Mouse (Mus musculus) spleen, adult 18-20 months (tissue): ENCODE measurements around the gene Carmil1.

Experiments used
- DNase-seq, 2 experiments: peaks; one replicate each; pipeline ENCODE4 v3.0.0; 2022; ENCODE audit warnings: mixed read lengths in 2 of 2

Carmil1 gene

GRCm38 (mm10) chr13:24199861-24200543 lies 80.6 kb downstream of the Carmil1 start:
- no peak for DNase-seq

- no peak for DNase-seq
These were observed 82.1 kb downstream of the Carmil1 start for GRCm38 (mm10) chr13:24198396-24198924.

GRCm38 (mm10) chr13:24195371-24195770 lies 85.2 kb downstream of the Carmil1 start:
- no peak for DNase-seq

- DNase-seq: no peak
These were observed 86.6 kb downstream of the Carmil1 start for GRCm38 (mm10) chr13:24194018-24194417.

- DNase-seq: no peak
These were observed 89.5 kb downstream of the Carmil1 start for GRCm38 (mm10) chr13:24190875-24191663.

- DNase-seq: no peak
These were observed 93.6 kb downstream of the Carmil1 start for GRCm38 (mm10) chr13:24187026-24187425.

- no peak for DNase-seq
These were observed 95.0 kb downstream of the Carmil1 start for GRCm38 (mm10) chr13:24185641-24186040.

GRCm38 (mm10) chr13:24182878-24183277 lies 97.7 kb downstream of the Carmil1 start:
- no peak for DNase-seq

- DNase-seq: no peak
These were observed 101.1 kb downstream of the Carmil1 start for GRCm38 (mm10) chr13:24179538-24179937.

GRCm38 (mm10) chr13:24177600-24177999 lies 103.0 kb downstream of the Carmil1 start:
- no peak for DNase-seq

GRCm38 (mm10) chr13:24176835-24177234 lies 103.8 kb downstream of the Carmil1 start:
- DNase-seq: no peak

GRCm38 (mm10) chr13:24169658-24170057 lies 110.9 kb downstream of the Carmil1 start:
- DNase-seq: no peak

- DNase-seq: no peak
These were observed 117.2 kb downstream of the Carmil1 start for GRCm38 (mm10) chr13:24163368-24163767.

GRCm38 (mm10) chr13:24161105-24161504 lies 119.5 kb downstream of the Carmil1 start:
- no peak for DNase-seq

GRCm38 (mm10) chr13:24159972-24160371 lies 120.6 kb downstream of the Carmil1 start:
- DNase-seq: no peak

- DNase-seq: no peak
These were observed 121.2 kb downstream of the Carmil1 start for GRCm38 (mm10) chr13:24159190-24159965.

- no peak for DNase-seq
These were observed 123.0 kb downstream of the Carmil1 start for GRCm38 (mm10) chr13:24157560-24158011.

- DNase-seq: no peak
These were observed 125.4 kb downstream of the Carmil1 start for GRCm38 (mm10) chr13:24155190-24155589.

GRCm38 (mm10) chr13:24154281-24155061 lies 126.1 kb downstream of the Carmil1 start:
- DNase-seq: no peak

- DNase-seq: no peak
These were observed 128.0 kb downstream of the Carmil1 start for GRCm38 (mm10) chr13:24152610-24153009.

- no peak for DNase-seq
These were observed 129.3 kb downstream of the Carmil1 start for GRCm38 (mm10) chr13:24151335-24151734.

GRCm38 (mm10) chr13:24148549-24148948 lies 132.0 kb downstream of the Carmil1 start:
- DNase-seq: no peak
